Mouse (Mus musculus) lung, postnatal 10 days (tissue): ENCODE data around the gene Atp6v0e.

Experiments used
- DNase-seq: peaks from one replicate; pipeline ENCODE4 v3.0.0; 2021

Atp6v0e gene

GRCm38 (mm10) chr17:26643456-26643855, 19.6 kb upstream of the Atp6v0e start:
- DNase-seq = no peak

- no peak for DNase-seq
Observed at GRCm38 (mm10) chr17:26643993-26644392, 19.0 kb upstream of the Atp6v0e start.

- no peak for DNase-seq
Observed at GRCm38 (mm10) chr17:26644509-26645410, 18.3 kb upstream of the Atp6v0e start.

GRCm38 (mm10) chr17:26645411-26645854, 17.6 kb upstream of the Atp6v0e start:
- DNase-seq = no peak

GRCm38 (mm10) chr17:26647283-26647682, 15.7 kb upstream of the Atp6v0e start:
- peak; percentile 51 for DNase-seq

GRCm38 (mm10) chr17:26649565-26649964, 13.5 kb upstream of the Atp6v0e start:
- DNase-seq = no peak

- peak; percentile 61 for DNase-seq
Observed at GRCm38 (mm10) chr17:26650451-26651363, 12.3 kb upstream of the Atp6v0e start.

- DNase-seq = no peak
Observed at GRCm38 (mm10) chr17:26658854-26659572, 4.0 kb upstream of the Atp6v0e start.

GRCm38 (mm10) chr17:26659573-26659915, 3.5 kb upstream of the Atp6v0e start:
- DNase-seq = no peak

GRCm38 (mm10) chr17:26660192-26660912, 2.7 kb upstream of the Atp6v0e start:
- DNase-seq = peak; percentile 89

GRCm38 (mm10) chr17:26662204-26662603, 827 bp upstream of the Atp6v0e start:
- no peak for DNase-seq

- no peak for DNase-seq
Observed at GRCm38 (mm10) chr17:26665600-26665999, 2.6 kb downstream of the Atp6v0e start.

- no peak for DNase-seq
Observed at GRCm38 (mm10) chr17:26671268-26671667, 8.2 kb downstream of the Atp6v0e start.

GRCm38 (mm10) chr17:26675845-26676244, 12.8 kb downstream of the Atp6v0e start:
- no peak for DNase-seq

- peak; percentile 94 for DNase-seq
Observed at GRCm38 (mm10) chr17:26676252-26676615, 13.2 kb downstream of the Atp6v0e start.

- peak; percentile 89 for DNase-seq
Observed at GRCm38 (mm10) chr17:26676616-26677376, 13.8 kb downstream of the Atp6v0e start.

- no peak for DNase-seq
Observed at GRCm38 (mm10) chr17:26677711-26678637, 14.9 kb downstream of the Atp6v0e start.

- no peak for DNase-seq
Observed at GRCm38 (mm10) chr17:26681276-26681675, 18.2 kb downstream of the Atp6v0e start.

- no peak for DNase-seq
Observed at GRCm38 (mm10) chr17:26686334-26687000, 23.4 kb downstream of the Atp6v0e start.
